Mouse (Mus musculus): ENCODE measurements around the gene Atxn7l3. TPM values are rescaled to one million over a fixed set of nuclear protein-coding genes. Genes with fewer than 3 reads are reported as not detected.

Atxn7l3 gene
- polyA plus RNA-seq, 1 experiment = 30.2 TPM

GRCm38 (mm10) chr11:102319410-102319792, 23.0 kb upstream of the Atxn7l3 start, which contains the start of gene Ubtf:
Ubtf (minus strand) TSS chr11:102319742.
- H3K36me3 ChIP-seq (ENCODE audit: control insufficient read depth, insufficient read depth, low read length) = peaks cover 6% of the 10 kb centered on the region
- H3K27ac ChIP-seq (ENCODE audit: insufficient read depth, low read depth, low read length) = peak within 1 kb of the TSS; percentile 97
- H3K27me3 ChIP-seq (ENCODE audit: control insufficient read depth, insufficient read depth, low read length) = no peaks in the 10 kb centered on the region
- TF ChIP-seq POLR2A (IDR thresholded peaks at IDR 0.05; ENCODE audit: low read depth, low read length) (0 out of 2 replicates have a peak, but pooled peaks have one; percentile 40), CTCF (IDR thresholded peaks at IDR 0.05; ENCODE audit: extremely low read depth, insufficient read length, insufficient replicate concordance, low read depth, low read length) (no peak)
- under 1% methylated on average over 25 of the region's 25 CpGs for WGBS
- H3K4me1 ChIP-seq (ENCODE audit: control insufficient read depth, insufficient read depth, insufficient read length, low read length) = peaks cover 14% of the 10 kb centered on the region
- H3K4me3 ChIP-seq (ENCODE audit: low read depth, low read length) = peak within 1 kb of the TSS; percentile 100

- Histone ChIP-seq H3K27ac (ENCODE audit: insufficient read depth, low read depth, low read length) (peak overlapping the region; percentile 97), H3K36me3 (ENCODE audit: control insufficient read depth, insufficient read depth, low read length) (peaks cover 12% of the 10 kb centered on the region), H3K27me3 (ENCODE audit: control insufficient read depth, insufficient read depth, low read length) (no peaks in the 10 kb centered on the region), H3K4me1 (ENCODE audit: control insufficient read depth, insufficient read depth, insufficient read length, low read length) (peaks cover 14% of the 10 kb centered on the region), H3K4me3 (ENCODE audit: low read depth, low read length) (peak overlapping the region; percentile 100)
- WGBS = under 1% methylated on average over 81 of the region's 84 CpGs
- TF ChIP-seq POLR2A (IDR thresholded peaks at IDR 0.05; ENCODE audit: low read depth, low read length) (no peak), CTCF (IDR thresholded peaks at IDR 0.05; ENCODE audit: extremely low read depth, insufficient read length, insufficient replicate concordance, low read depth, low read length) (no peak)
Observed at GRCm38 (mm10) chr11:102318576-102319409, 22.4 kb upstream of the Atxn7l3 start.

- Histone ChIP-seq H3K36me3 (ENCODE audit: control insufficient read depth, insufficient read depth, low read length) (peaks cover 19% of the 10 kb centered on the region), H3K4me3 (ENCODE audit: low read depth, low read length) (peak overlapping the region; percentile 100), H3K27ac (ENCODE audit: insufficient read depth, low read depth, low read length) (peak overlapping the region; percentile 97), H3K27me3 (ENCODE audit: control insufficient read depth, insufficient read depth, low read length) (no peaks in the 10 kb centered on the region), H3K4me1 (ENCODE audit: control insufficient read depth, insufficient read depth, insufficient read length, low read length) (peaks cover 14% of the 10 kb centered on the region)
- TF ChIP-seq POLR2A (IDR thresholded peaks at IDR 0.05; ENCODE audit: low read depth, low read length) = peak; percentile 4; the same call in 1 of the 2 replicates
- TF ChIP-seq CTCF (IDR thresholded peaks at IDR 0.05; ENCODE audit: extremely low read depth, insufficient read length, insufficient replicate concordance, low read depth, low read length) = no peak
- WGBS = under 1% methylated on average over 52 of the region's 77 CpGs
Observed at GRCm38 (mm10) chr11:102317901-102318575, 21.6 kb upstream of the Atxn7l3 start.

GRCm38 (mm10) chr11:102317298-102317900, 21.0 kb upstream of the Atxn7l3 start:
- WGBS = under 1% methylated on average over 80 of the region's 87 CpGs
- H3K27me3 ChIP-seq (ENCODE audit: control insufficient read depth, insufficient read depth, low read length) = no peaks in the 10 kb centered on the region
- no peak for TF ChIP-seq POLR2A (IDR thresholded peaks at IDR 0.05; ENCODE audit: low read depth, low read length)
- peak; percentile 18; the same call in 1 of the 2 replicates for TF ChIP-seq CTCF (IDR thresholded peaks at IDR 0.05; ENCODE audit: extremely low read depth, insufficient read length, insufficient replicate concordance, low read depth, low read length)

GRCm38 (mm10) chr11:102316572-102317297, 20.3 kb upstream of the Atxn7l3 start:
- WGBS = under 1% methylated on average over 77 of the region's 80 CpGs
- TF ChIP-seq POLR2A (IDR thresholded peaks at IDR 0.05; ENCODE audit: low read depth, low read length) (peak; percentile 53; the same call in 1 of the 2 replicates), CTCF (IDR thresholded peaks at IDR 0.05; ENCODE audit: extremely low read depth, insufficient read length, insufficient replicate concordance, low read depth, low read length) (no peak)
- Histone ChIP-seq H3K27me3 (ENCODE audit: control insufficient read depth, insufficient read depth, low read length) (no peaks in the 10 kb centered on the region), H3K4me3 (ENCODE audit: low read depth, low read length) (peak overlapping the region; percentile 100), H3K36me3 (ENCODE audit: control insufficient read depth, insufficient read depth, low read length) (peaks cover 26% of the 10 kb centered on the region), H3K4me1 (ENCODE audit: control insufficient read depth, insufficient read depth, insufficient read length, low read length) (peaks cover 14% of the 10 kb centered on the region), H3K27ac (ENCODE audit: insufficient read depth, low read depth, low read length) (peak overlapping the region; percentile 100)

More at GRCm38 (mm10) chr11:102317298-102317900, 21.0 kb upstream of the Atxn7l3 start:
- peak overlapping the region; percentile 100 for H3K4me3 ChIP-seq (ENCODE audit: low read depth, low read length)
- H3K27ac ChIP-seq (ENCODE audit: insufficient read depth, low read depth, low read length) = peak overlapping the region; percentile 100
- H3K4me1 ChIP-seq (ENCODE audit: control insufficient read depth, insufficient read depth, insufficient read length, low read length) = peaks cover 14% of the 10 kb centered on the region
- H3K36me3 ChIP-seq (ENCODE audit: control insufficient read depth, insufficient read depth, low read length) = peaks cover 26% of the 10 kb centered on the region

All from small intestine, adult 2 months (tissue).